ENCODE assay signal across 8 mouse cellular contexts in genomic region chr10:18910898-18911297, GRCm38 (mm10).
DNase-seq lines count a peak whose midpoint lies in the region; ATAC-seq lines count a peak whose summit lies in the region.

No protein-coding gene starts in this region.

- ATAC-seq in frontal cortex, adult (ENCODE audit: low TSS enrichment), result peak; percentile 78
- no peak for ATAC-seq in embryonic facial prominence, embryonic 14.5 days (ENCODE audit: low read depth)
- no peak for ATAC-seq in neural tube, embryonic 11.5 days (ENCODE audit: insufficient read depth, low FRiP score, low TSS enrichment)

- WGBS in embryonic facial prominence, embryonic 14.5 days, result 0% methylated on average over 2 of the region's 2 CpGs
- 7% methylated on average over 2 of the region's 2 CpGs for WGBS in neural tube, embryonic 11.5 days

- no peak overlapping the region for H3K9ac ChIP-seq in embryonic facial prominence, embryonic 14.5 days (ENCODE audit: low read depth, low read length)
- H3K9ac ChIP-seq in neural tube, embryonic 11.5 days (ENCODE audit: low read length), result no peak overlapping the region

- H3K27ac ChIP-seq in embryonic facial prominence, embryonic 14.5 days (replicated peaks; ENCODE audit: low read depth, low read length), result no peak overlapping the region
- H3K27ac ChIP-seq in neural tube, embryonic 11.5 days (ENCODE audit: low read depth, low read length), result no peak overlapping the region

- H3K4me1 ChIP-seq in embryonic facial prominence, embryonic 14.5 days (ENCODE audit: control insufficient read depth, insufficient read depth, low read length), result no peaks in the 10 kb centered on the region
- no peaks in the 10 kb centered on the region for H3K4me1 ChIP-seq in neural tube, embryonic 11.5 days (ENCODE audit: control insufficient read depth, insufficient read depth, low read length)

- no peaks in the 10 kb centered on the region for H3K9me3 ChIP-seq in embryonic facial prominence, embryonic 14.5 days (ENCODE audit: control insufficient read depth, low read length)
- H3K9me3 ChIP-seq in neural tube, embryonic 11.5 days (ENCODE audit: control insufficient read depth, low read length), result no peaks in the 10 kb centered on the region

- DNase-seq in frontal cortex, postnatal 25 days (ENCODE audit: low spot score in 2 of 2), result no peak
- DNase-seq in right cerebral cortex, postnatal 10 days (ENCODE audit: low spot score in 2 of 2), result peak; percentile 37 to 60
- DNase-seq in right cerebral cortex, adult 18-20 months, result no peak
- DNase-seq in embryonic facial prominence, embryonic 14.5 days (ENCODE audit: low spot score), result peak; percentile 56
- DNase-seq in kidney, postnatal 4 days, result peak; percentile 24 to 46
- peak; percentile 16 for DNase-seq in neural tube, embryonic 11.5 days (ENCODE audit: low spot score)
- no peak for DNase-seq in gastrocnemius, postnatal 25 days

- H3K4me3 ChIP-seq in embryonic facial prominence, embryonic 14.5 days (ENCODE audit: low read depth, low read length), result no peak overlapping the region
- no peak overlapping the region for H3K4me3 ChIP-seq in neural tube, embryonic 11.5 days (ENCODE audit: low read depth, low read length)

- H3K4me2 ChIP-seq in embryonic facial prominence, embryonic 14.5 days (ENCODE audit: low read depth, low read length), result no peak overlapping the region
- no peak overlapping the region for H3K4me2 ChIP-seq in neural tube, embryonic 11.5 days (ENCODE audit: low read depth)

- no peaks in the 10 kb centered on the region for H3K27me3 ChIP-seq in embryonic facial prominence, embryonic 14.5 days (replicated peaks; ENCODE audit: control insufficient read depth, insufficient read depth, low read length)
- no peaks in the 10 kb centered on the region for H3K27me3 ChIP-seq in neural tube, embryonic 11.5 days (ENCODE audit: control insufficient read depth, insufficient read depth, low read length)

- no peaks in the 10 kb centered on the region for H3K36me3 ChIP-seq in embryonic facial prominence, embryonic 14.5 days (ENCODE audit: control insufficient read depth, insufficient read depth, low read length)
- no peaks in the 10 kb centered on the region for H3K36me3 ChIP-seq in neural tube, embryonic 11.5 days (ENCODE audit: control insufficient read depth, insufficient read depth, low read length)

Comparison
In these comparisons a context has a peak if more than half of its experiments do, and no peak if none do; other contexts are left out.
1. DNase-seq: peak in right cerebral cortex, postnatal 10 days (2 of 2), embryonic facial prominence, embryonic 14.5 days (single experiment), kidney, postnatal 4 days (2 of 2) and neural tube, embryonic 11.5 days (single experiment); none in frontal cortex, postnatal 25 days (0 of 2), right cerebral cortex, adult 18-20 months (single experiment) and gastrocnemius, postnatal 25 days (single experiment).